In the genomic region with DNA sequence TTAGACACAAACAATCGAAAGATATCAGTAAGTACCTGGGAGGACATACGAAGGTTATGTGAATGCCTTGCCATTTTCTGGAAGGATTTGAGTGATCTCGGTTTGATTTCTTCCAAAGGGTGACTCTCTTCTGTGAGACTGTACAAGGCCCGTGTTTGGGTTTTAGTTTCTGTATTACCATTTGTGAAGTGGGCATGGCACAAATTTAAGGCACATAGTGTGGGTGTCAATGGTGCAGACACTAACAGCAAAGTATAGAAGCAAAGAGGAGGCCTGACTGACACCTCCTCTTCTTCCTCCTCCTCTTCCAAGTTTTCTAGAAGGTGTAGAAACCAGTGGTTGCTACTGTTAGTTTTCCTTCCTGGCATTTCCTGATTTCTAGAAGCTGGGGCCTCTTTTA, we compare ENCODE assay signal across 30 mouse cellular contexts. TPM values are rescaled to one million over a fixed set of nuclear protein-coding genes. Genes with fewer than 3 reads are reported as not detected.
"Had no signal": no experiment of that assay in that cellular context is flagged by ENCODE, and none has a peak within 500 bp of the region (broad histone marks: within the 10 kb centered on the region; RNA-seq: fewer than 3 reads in every experiment).

No protein-coding gene starts in this region.

- DNase-seq: cerebellum, adult 2 months; cerebellum, adult 8-10 months; cerebellum, adult 9-10 months; cerebellum, adult 9-11 months; cerebellum, postnatal 10 days; cerebellum, postnatal 14 days; cerebellum, postnatal 25 days; cerebellum, postnatal 36 days; embryo, embryonic 11 days; gastrocnemius, adult 2 months; gastrocnemius, postnatal 10 days; gastrocnemius, postnatal 14 days; gastrocnemius, postnatal 25 days; gastrocnemius, postnatal 36 days; heart, adult 18-20 months; heart, adult 2 months had no signal

- H3K4me3 ChIP-seq: embryonic facial prominence, embryonic 10.5 days; embryonic facial prominence, embryonic 12.5 days; embryonic facial prominence, embryonic 13.5 days; embryonic facial prominence, embryonic 15.5 days; erythroblast, embryonic 14.5 days; forebrain, embryonic 10.5 days; forebrain, embryonic 12.5 days; forebrain, embryonic 13.5 days; forebrain, embryonic 15.5 days; gastrocnemius, adult 2 months; heart, adult 2 months; heart, embryonic 10.5 days had no signal

- H3K9me3 ChIP-seq: embryonic facial prominence, embryonic 10.5 days; embryonic facial prominence, embryonic 12.5 days; embryonic facial prominence, embryonic 13.5 days; embryonic facial prominence, embryonic 15.5 days; forebrain, embryonic 10.5 days; forebrain, embryonic 12.5 days; forebrain, embryonic 13.5 days; forebrain, embryonic 15.5 days; heart, embryonic 10.5 days had no signal

- H3K27me3 ChIP-seq: embryonic facial prominence, embryonic 12.5 days; embryonic facial prominence, embryonic 13.5 days; embryonic facial prominence, embryonic 15.5 days; forebrain, embryonic 13.5 days; forebrain, embryonic 15.5 days had no signal

- ATAC-seq: forebrain, embryonic 13.5 days; forebrain, embryonic 14.5 days; forebrain, embryonic 15.5 days; forebrain, embryonic 16.5 days had no signal

- H3K4me1 ChIP-seq: embryonic facial prominence, embryonic 15.5 days; heart, embryonic 10.5 days had no signal

- H3K9ac ChIP-seq: embryonic facial prominence, embryonic 12.5 days; embryonic facial prominence, embryonic 13.5 days; embryonic facial prominence, embryonic 15.5 days; forebrain, embryonic 12.5 days; forebrain, embryonic 13.5 days; forebrain, embryonic 15.5 days had no signal

- H3K36me3 ChIP-seq: embryonic facial prominence, embryonic 10.5 days; embryonic facial prominence, embryonic 12.5 days; embryonic facial prominence, embryonic 13.5 days; embryonic facial prominence, embryonic 15.5 days; forebrain, embryonic 10.5 days; forebrain, embryonic 12.5 days; forebrain, embryonic 15.5 days; heart, embryonic 10.5 days had no signal

- H3K27ac ChIP-seq: embryonic facial prominence, embryonic 10.5 days; embryonic facial prominence, embryonic 12.5 days; embryonic facial prominence, embryonic 15.5 days; forebrain, embryonic 10.5 days; forebrain, embryonic 12.5 days; forebrain, embryonic 13.5 days; forebrain, embryonic 15.5 days; gastrocnemius, adult 2 months; heart, adult 2 months; heart, embryonic 10.5 days had no signal

- H3K4me2 ChIP-seq: embryonic facial prominence, embryonic 12.5 days; embryonic facial prominence, embryonic 13.5 days; embryonic facial prominence, embryonic 15.5 days; forebrain, embryonic 12.5 days; forebrain, embryonic 13.5 days; forebrain, embryonic 15.5 days had no signal

RNA-seq across cellular contexts. Expression of a gene that starts 16.3 kb away (rescaled TPM):
- total RNA-seq: common myeloid progenitor, adult 5-6 weeks; granulocyte monocyte progenitor cell, adult 5-6 weeks had no signal
- polyA plus RNA-seq: erythroblast, embryonic 14.5 days had no signal

RNA-seq across cellular contexts. Expression of a gene that starts 53.4 kb away (rescaled TPM):
- polyA plus RNA-seq: erythroblast, embryonic 14.5 days had no signal
